Mouse (Mus musculus): ENCODE measurements around the gene Pomt1.
"Not testable (repeated sequence)": the region's sequence is repeated elsewhere in the genome, so short reads cannot be mapped to it uniquely, and the experiment has no call there.

Pomt1 gene

DNA sequence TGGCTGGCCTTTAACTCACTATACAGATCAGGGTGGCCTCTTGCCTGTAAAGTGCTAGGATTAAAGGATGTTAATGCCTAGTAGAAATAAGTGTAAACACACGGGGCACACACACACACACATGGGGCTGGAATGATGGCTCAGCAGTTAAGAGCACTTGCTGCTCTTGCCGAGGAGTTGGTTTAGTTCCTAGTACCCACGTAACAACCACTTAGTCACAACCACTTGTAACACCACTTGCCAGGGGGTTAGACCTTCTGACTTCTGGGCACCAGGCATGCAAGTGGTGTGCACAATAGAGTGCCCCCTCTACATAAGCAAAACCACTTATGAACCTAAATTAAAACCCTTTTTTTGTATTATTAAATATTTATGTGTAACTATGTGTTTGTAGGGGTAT lies 47.6 kb downstream of the Pomt1 start:
- DNase-seq (ENCODE audit: low spot score) = no peak

DNA sequence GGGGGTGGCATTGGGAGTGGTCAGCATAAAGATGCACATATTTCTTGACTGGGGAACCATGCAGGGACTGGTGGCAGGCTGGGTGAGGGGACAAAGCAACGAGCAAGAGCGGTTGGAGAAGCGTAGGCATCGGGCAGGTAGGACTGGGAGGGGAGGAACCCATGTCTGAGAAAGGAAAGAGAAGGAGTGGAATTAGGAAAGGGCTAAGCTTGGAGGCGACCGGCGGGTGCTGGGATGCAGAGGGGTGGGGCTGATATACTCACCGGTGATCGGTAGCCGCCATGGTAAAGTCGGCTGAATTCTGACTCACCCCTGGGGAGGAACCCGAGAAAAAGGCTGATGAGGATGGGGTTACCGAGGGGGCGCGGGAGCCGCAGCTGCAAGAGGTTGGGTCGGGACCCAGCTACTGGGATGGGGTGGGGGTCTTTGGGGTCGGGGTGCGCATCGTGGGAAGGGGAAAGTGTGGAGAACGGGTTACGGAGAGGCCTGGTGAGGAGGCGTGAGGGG lies 51.0 kb downstream of the Pomt1 start, which contains the start of gene Golga2:
Golga2 (plus strand) TSS at position 51 of the 507 bp plus-strand sequence.
- DNase-seq (ENCODE audit: low spot score) = no peak

DNA sequence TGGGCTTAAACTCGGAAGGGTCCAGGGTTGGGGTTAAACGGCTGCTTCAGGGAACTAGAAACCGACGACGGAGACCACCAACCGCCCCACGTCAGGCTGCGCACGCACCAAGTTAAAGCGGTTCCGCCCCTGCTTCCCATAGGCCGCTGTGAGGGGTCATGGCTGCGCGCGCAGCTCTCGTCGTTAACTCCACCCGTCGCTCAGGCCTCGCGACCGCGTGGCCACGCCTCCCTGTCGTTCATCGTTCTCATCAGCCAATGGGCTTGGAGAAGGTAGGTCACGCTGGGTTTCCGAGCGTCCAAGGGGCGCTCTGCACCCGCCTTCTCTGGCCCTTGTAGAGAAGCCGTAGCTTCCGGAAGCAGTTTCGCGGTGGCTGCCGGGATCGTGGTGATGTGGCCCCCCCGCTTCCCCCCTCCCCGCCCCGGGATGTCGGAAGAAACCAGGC lies 51.6 kb downstream of the Pomt1 start, which contains the start of gene Swi5:
Swi5 (minus strand) TSS at position 153 of the 445 bp plus-strand sequence.
- peak; percentile 98 for DNase-seq (ENCODE audit: low spot score)

DNA sequence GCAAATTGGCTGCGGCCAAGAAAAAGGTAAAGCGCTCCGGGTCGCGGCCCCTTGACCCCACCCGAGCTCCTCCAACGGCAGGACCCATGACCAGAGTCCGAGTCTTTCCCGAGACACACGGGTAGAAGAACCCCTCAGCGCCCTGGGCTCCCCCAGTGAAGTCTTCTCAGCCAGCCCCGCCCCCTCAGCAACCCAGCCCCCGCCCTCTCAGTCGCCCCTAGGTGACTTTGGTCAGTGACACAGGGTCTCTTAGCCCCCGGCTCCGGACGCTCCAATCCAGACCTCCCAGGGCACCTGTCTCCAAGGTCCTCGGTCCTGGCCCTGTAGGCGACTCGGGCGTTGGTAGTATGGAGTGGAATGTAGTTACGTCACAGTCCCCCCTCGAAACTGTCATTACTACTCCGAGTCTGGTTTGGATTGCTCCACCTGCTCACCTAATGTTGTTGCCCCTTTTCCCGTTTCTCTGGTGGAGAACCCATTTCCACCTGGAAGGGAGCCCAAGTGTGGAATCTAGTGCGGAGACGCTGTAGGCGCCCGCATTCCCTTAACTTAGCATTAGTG lies 52.1 kb downstream of the Pomt1 start:
- peak; percentile 50 for DNase-seq (ENCODE audit: low spot score)

DNA sequence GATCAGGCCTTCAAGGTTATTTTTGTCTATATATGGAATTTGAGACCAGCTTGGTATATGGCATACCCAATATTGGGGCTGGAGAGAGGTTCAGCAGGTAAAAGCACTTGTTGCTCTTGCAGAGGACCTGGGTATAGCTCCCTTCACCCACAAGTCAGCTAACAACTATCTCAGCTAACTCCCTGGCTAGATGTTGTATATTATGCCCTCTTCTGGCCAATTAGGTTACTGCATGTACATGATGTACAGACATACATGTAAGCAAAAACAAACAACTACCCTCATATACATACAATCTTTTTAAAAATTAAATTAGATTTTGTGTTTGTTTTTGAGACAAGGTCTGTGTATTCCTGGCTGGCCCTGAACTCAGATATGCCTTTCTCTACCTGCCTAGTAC lies 53.2 kb downstream of the Pomt1 start:
- peak; percentile 62 for DNase-seq (ENCODE audit: low spot score)

DNA sequence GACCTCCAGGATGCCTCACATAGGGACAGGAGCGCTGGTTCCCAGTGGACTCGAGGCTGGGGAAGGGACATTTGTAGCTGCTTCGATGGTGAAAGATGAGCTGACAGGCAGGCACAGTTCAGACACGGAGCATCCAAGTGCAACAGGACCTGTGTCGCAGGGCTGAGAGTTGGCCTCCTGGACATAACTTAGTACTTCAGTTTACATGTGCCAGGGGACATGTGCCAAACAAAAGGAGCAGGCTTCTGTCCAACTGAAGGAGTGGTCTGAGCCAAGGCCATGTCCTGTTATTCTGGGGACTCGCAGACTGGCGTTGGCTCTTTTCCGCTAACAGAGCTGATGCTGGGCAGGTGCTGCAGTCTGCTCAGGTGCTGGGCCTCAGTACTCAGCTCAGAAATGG lies 58.0 kb downstream of the Pomt1 start:
- DNase-seq (ENCODE audit: low spot score) = no peak

DNA sequence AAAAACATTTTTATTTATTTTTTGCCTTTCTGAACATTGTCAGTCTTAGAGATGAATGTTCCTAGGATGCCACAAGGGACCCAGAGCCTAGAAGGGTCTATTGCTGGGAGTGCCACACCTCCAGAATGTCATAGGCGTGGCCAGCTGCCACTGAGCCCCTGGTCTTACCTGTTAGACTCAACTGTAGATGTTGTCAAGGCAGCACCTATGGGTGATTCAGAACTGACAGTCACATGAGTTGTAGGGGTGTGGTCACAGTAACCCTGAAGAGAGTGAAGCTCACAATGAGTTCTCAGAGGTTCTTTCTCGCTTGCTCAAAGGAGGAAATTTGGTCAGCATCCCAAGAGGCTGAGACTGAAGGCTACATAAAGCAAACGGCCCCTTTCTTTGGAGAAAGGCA lies 58.9 kb downstream of the Pomt1 start:
- DNase-seq (ENCODE audit: low spot score) = no peak

DNA sequence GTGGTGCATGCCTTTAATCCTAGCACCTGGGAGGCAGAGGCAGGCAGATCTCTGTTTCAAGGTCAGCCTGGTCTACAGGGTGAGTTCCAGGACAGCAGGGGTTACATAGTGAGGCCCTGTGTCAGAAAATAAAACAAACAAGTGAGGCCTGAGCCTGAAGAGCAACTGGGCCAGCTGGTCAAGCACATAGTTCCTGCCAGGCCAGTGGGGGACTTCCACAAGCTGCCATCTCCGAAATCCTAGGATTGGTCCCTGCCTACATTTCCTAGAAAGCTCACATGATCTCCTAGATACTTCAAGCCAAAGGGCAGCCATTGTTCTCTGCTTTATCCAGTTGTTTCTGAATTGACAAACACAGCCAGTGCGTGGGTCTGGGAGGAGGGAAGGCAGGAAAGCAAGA lies 59.5 kb downstream of the Pomt1 start:
- DNase-seq (ENCODE audit: low spot score) = not testable (repeated sequence)

DNA sequence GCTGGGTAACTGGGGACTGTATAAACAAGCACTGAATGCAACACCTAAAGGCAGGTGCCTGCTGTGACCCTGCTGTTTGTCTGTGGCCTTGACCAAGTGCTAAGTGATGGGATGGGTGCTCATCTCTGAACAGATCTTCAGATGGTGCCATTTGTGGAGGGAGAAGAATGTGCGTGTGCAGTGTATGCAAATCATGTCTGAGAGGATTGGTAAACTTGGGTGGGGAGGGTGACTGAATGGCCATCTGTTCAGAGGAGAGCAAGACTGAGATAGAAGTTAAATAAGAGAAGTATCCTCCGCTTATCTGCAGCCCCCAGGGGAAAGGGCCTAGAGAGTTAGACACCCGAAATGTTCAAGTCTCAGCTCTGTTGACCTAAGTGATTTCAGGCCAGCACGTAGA lies 63.1 kb downstream of the Pomt1 start:
- no peak for DNase-seq (ENCODE audit: low spot score)

DNA sequence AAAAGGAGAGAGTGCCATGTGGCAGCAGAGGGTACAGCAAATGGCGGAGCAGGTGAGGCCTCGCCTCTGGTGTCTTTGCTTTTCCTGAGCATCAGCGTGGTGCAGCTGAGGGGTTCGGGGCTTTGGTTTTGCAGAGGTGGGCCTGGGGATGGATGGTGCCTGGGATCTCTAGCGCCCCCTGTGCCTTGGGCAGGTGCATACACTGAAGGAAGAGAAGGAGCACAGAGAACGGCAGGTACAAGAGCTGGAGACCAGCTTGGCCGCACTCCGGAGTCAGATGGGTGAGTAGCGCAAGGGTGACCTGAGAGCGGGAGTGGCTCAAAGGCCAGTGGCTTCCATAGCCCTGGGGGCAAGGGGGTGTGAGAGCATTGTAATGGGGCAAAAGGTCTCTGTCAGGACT lies 66.6 kb downstream of the Pomt1 start:
- DNase-seq (ENCODE audit: low spot score) = no peak

DNA sequence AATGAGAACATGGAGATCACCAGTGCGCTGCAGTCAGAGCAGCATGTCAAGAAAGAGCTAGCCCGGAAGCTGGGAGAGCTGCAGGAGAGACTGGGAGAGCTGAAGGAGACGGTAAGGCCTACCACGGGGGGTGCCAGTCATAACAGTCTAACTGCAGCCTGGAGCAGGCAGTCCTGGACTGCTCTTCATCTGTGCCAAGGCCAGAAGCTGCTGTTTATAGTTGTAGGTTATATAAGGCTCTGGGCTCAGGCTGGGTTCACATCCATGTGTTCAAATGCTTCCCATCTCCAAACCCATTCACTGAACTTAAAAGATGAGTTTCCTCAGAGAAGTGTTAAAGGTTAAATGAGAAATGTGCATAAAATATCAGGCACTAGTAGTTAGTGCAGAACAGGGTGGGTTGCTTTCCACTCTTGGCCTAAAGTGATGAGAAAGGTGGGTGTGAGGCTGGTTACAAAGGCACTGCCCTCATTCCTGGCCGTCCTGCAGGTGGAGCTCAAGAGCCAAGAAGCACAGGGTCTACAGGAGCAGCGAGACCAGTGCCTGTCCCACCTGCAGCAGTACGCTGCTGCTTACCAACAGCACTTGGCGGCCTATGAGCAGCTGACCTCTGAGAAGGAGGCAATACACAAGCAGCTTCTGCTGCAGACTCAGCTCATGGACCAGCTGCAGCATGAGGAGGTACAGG lies 67.9 kb downstream of the Pomt1 start:
- DNase-seq (ENCODE audit: low spot score) = no peak

Data from lung, postnatal 25 days (tissue).